Mouse (Mus musculus) left cerebral cortex, adult 11 months (tissue): ENCODE results near the gene March11.

ENCODE experiments used
- DNase-seq: peaks from one replicate; pipeline ENCODE4 v3.0.0; 2022; ENCODE audit warnings: low spot score

Gene March11

DNA sequence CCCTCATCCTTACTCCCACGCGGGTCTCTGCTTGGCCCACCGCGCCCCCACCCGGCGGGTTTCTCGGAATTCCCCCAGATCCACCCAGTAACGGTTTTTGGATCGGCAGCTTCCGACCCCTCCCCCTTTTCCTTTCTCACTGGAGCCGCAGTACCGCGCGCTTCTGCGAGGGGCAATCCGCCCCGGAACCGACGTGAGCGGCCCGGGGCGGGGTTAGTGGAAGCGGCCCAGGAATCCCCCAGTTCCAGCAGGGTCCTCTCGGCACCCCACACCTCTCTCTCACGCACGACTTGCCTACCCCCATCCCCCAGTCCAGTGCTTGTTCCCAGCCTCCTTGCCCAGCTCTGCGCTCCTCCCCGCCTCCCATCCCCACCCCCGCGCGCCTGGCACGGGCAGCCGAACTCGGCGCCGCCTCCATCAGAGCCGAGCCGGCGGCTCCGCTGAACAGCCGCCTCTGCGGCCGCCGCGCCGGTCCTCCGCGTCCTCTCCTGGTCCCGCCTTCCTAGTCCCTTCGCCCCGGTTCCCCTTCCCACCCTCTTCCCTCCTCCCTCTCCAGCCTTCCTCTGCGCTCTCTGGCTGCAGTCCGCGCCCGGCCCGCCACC is at the start of gene March11:
Gene March11, plus strand, starts transcription at position 420 of the 602 bp plus-strand sequence.
- DNase-seq, result peak; percentile 68

DNA sequence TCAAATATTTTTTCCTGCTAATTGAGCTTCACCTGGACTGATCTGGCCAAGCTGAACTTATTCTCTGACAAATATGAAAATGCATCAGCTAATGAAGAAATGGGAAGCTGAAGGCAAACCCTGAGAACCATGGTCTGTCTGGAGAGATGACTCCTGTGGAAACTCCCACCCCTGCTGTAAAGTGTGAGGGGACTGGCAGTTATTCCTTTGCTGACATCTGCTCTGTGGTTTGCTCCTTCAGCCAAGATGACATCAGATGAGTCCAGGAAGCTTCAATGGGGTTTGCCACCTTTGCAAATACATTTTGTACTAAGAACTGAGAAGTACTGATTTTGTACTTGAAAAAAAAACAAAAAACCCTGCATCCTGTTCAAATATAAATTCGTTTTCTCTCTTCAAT is 46.5 kb upstream of the March11 start:
- DNase-seq, result no peak

GRCm38 (mm10) chr15:26269596-26269995 is 39.3 kb upstream of the March11 start:
- no peak for DNase-seq

DNA sequence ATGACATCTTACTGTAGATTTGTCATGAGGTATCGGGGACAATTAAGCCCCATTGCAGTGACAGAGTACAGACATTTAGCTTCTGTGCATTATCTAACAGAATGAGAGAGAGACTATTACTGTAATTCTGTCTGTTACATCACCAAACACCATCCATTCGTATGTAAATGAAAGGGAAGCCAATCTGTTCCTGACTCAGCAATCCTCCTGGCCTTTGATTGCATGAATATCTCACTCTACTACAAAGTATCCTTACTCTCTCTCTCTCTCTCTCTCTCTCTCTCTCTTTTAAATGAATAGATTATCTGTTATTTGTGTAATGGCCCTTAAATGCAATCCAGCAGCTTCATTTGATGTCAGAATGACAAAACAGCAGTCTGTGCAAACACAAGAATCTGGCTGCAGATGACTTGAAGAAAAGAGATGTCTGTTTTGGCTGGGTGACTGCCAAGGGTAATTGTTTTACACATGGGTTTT is 32.8 kb upstream of the March11 start:
- DNase-seq, result no peak

GRCm38 (mm10) chr15:26276608-26277007 is 32.2 kb upstream of the March11 start:
- DNase-seq, result no peak

GRCm38 (mm10) chr15:26291871-26292270 is 17.0 kb upstream of the March11 start:
- DNase-seq, result no peak

DNA sequence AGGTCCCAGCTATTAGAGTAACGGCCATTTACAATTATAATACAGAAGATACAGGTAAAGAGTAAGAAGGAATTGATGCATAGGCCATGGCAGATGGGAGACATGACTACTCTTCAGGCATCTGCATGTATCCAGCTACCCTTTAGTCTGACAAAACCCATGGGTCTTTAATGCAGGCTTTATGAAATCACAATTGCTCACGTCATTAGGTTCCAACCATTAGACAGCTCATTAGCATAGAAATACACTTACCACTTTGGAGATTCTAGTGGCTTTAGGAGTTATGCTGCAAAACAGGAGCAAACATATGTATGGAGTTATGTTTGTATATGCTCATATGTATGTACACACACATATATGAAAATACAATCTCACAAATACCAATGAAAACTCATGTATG is 16.0 kb upstream of the March11 start:
- no peak for DNase-seq

DNA sequence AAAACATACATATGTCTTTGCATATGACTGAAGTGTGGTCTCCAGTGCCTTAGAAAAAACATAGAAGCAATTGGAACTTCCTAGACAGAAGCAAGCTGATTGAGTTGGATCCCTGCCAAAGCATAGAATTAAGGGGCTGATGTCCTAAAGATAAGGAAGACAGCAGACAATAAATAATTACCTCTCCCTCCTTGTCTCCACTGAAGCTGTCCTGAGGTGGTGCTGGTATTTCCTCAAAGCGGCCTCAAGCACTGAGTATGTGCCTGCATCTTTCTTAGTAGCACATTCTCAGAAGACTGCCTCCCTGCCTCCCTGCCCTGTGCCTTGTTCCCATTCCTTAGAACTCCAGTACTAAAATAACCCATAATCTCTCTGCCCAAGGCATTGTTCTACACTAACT is 15.6 kb upstream of the March11 start:
- DNase-seq, result no peak

GRCm38 (mm10) chr15:26298668-26299067 is 10.2 kb upstream of the March11 start:
- DNase-seq, result no peak

DNA sequence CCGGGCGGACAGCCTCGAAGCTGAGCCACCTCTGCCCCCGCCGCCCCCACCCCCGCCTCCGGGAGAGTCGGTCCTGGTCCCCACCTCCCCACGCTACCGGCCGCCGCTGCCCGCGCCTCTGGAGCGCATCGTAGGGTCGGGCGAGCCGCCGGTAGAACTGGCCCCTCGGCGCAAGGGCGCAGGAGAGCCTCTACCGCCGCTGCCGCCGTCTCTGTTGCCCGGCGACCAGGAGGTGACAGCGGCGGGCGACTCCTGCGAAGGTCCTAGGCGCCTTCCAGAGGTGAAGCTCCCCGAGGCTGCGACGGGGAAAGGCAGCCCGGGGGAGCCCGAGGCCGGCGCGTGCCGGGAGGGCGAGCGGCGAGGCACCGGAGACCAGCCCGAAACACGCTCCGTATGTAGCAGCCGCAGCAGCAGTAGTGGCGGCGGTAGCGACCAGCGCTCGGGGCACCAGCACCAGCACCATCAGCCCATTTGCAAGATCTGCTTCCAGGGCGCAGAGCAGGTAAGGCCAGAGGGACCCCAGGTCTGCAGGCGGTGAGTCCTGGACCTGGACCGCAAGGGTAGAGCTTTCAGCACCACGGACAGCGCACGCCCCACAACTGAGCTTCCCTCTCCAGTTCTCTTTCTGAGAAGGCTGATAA is 563 bp downstream of the March11 start:
- no peak for DNase-seq

- no peak for DNase-seq
These were observed 11.0 kb downstream of the March11 start for GRCm38 (mm10) chr15:26319866-26320265.

DNA sequence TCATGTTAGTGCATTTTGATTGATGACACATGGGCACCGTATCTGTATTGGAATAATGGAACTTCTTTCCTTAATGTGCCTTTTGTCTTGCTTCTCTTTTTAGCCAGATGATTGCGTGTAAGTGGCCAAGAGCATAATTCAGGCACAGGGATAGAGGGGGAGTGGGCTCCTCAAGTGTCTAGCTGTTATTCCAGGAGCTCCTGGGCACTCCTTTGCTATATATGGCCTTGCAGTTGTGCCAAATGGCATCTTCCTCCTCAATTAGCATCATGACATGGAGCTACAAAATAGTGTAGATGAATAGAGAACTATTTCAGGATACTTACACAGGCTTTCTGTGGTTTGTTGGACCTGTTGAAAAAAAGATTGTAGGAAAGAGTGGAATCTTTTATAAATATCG is 11.6 kb downstream of the March11 start:
- no peak for DNase-seq

DNA sequence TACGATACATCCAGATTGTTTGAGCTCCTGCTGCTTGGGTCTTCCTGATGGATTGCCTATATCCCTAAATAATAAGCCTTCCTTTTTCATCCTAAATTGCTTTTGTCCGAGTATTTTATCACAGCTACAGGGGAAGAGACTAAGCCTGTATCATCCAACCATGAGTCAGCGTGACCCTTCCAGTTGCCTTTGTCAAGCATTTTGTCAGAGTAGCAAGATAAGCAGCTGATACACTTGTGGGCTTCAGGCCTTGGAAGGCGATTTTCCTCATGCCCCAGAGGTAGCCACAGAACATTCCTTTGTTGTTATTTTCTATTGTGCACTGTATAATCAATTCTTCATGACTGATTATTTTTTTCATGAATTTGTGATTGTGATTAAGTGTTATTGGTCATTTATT is 14.0 kb downstream of the March11 start:
- no peak for DNase-seq

- no peak for DNase-seq
These were observed 18.3 kb downstream of the March11 start for GRCm38 (mm10) chr15:26327157-26327556.

GRCm38 (mm10) chr15:26335791-26336190 is 26.9 kb downstream of the March11 start:
- no peak for DNase-seq

DNA sequence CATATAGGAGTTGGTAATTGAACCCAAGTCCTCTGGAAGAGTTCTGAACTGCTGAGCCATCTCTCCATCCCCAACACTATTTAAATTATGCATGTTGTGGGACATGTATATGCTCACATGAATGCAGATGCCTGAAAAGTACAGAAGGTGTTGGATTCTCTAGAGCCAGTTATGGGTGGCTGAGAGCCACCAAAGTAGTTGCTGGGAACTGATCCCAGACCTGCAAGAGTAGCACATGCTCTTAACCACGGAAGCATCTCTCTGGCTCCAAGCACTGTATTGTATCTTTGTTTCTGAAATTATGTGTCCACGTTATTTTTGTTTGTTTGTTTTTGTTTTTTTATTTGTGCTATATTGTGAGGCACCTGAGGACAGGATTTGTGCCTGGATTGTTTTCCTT is 28.9 kb downstream of the March11 start:
- DNase-seq, result no peak

DNA sequence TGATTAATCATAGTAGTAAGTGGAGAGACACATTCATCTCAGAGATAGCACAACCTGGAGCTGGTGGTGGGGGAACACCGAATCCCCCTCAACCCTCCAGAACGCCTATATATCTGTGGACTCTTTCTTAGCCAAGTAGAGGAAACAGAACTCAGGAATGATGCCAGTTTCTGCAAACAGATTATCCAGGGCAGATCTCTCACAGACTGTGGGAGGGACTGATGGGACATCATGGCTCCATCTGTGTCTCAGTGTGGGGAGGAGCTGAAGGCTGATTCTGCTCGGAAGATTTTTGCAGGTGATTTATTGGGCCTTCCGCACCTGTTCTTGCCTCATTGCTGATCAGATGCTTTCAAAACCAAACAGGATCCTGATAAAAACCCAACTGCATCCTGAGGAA is 29.5 kb downstream of the March11 start:
- no peak for DNase-seq

- DNase-seq, result no peak
These were observed 31.6 kb downstream of the March11 start for GRCm38 (mm10) chr15:26340490-26340889.

- no peak for DNase-seq
These were observed 32.1 kb downstream of the March11 start for GRCm38 (mm10) chr15:26340966-26341365.

DNA sequence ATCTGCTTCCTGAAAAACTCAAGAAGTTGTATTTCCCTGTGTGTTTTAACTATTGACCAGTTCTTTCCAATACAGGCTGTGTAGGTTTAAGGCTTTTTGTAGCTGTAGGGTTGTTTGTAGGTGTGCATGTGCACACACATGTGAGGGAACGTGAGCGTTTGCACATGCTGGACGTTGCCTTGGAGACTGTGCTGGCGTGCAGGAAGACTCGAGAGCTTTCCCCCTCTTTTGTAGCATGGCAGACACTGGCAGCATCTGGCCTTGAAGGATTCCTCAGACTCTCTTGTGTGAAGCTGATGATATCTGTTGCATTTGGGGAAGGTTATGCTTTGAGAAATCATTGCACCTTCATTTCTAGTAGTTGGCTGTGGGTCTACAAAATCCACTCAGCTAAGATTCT is 35.5 kb downstream of the March11 start:
- no peak for DNase-seq

DNA sequence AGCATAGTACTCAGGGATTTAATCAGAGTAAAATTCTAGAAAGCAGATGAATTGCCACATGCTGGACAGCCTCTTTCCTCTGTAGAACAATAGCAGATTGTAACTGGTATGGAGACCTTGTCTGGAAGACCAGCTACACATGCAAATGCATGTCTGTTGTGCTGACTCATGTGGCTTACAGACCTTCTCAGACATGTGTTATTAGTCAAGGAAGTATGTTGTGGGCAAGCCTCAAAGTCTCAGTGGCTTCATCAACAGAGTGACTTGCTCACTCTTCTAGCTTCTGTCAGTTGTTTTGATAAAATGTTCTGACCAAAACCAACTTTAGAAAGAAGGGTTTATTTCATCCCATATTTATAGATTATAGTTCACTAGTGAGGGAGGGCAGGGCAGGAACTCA is 44.8 kb downstream of the March11 start:
- no peak for DNase-seq

- DNase-seq, result no peak
These were observed 56.5 kb downstream of the March11 start for GRCm38 (mm10) chr15:26365344-26365743.

GRCm38 (mm10) chr15:26366511-26366910 is 57.7 kb downstream of the March11 start:
- no peak for DNase-seq

- DNase-seq, result no peak
These were observed 64.9 kb downstream of the March11 start for GRCm38 (mm10) chr15:26373759-26374158.
